Mouse (Mus musculus) CH12.LX (cell line): ENCODE data around the gene Ttll11. TPM values are rescaled to one million over a fixed set of nuclear protein-coding genes. Genes with fewer than 3 reads are reported as not detected.

ENCODE experiments used
- DNase-seq: peaks from one replicate; pipeline ENCODE4 v3.0.0-alpha.2; 2013; ENCODE audit errors: extremely low read depth
- H3K27ac ChIP-seq: 2 replicates; pipeline ENCODE4 v1.5.1; 2012; ENCODE audit warnings: low read depth, mild to moderate bottlenecking, control low read depth, moderate library complexity; ENCODE audit not compliant: insufficient read depth
- H3K27me3 ChIP-seq: replicated peaks from 2 replicates; pipeline ENCODE3; 2012; ENCODE audit warnings: inconsistent platforms
- H3K36me3 ChIP-seq, 2 experiments: replicated peaks in 1 of 2; 2 replicates each; pipeline versions ENCODE3 to v1.6.1; 2012; ENCODE audit warnings: inconsistent platforms in 1 of 2, low read length in 1 of 2, mild to moderate bottlenecking in 1 of 2, mixed read lengths in 1 of 2, moderate library complexity in 1 of 2; ENCODE audit not compliant: control insufficient read depth in 1 of 2, insufficient read depth in 1 of 2
- H3K4me1 ChIP-seq, 2 experiments: 2 replicates each; pipeline ENCODE4 v1.6.1; 2012; ENCODE audit warnings: inconsistent platforms in 1 of 2, moderate library complexity in 1 of 2; ENCODE audit not compliant: insufficient read depth in 2 of 2, control insufficient read depth in 1 of 2
- H3K4me2 ChIP-seq: 2 replicates; pipeline ENCODE4 v1.6.1; 2012; ENCODE audit warnings: low read depth, mild to moderate bottlenecking, control low read depth; ENCODE audit not compliant: poor library complexity, insufficient read depth, severe bottlenecking
- H3K4me3 ChIP-seq, 3 experiments: fragments of 150-350 bp in 1 of 3; sonication (generic) in 1 of 3; replicated peaks in 1 of 3; 2 replicates each; pipeline versions ENCODE3 to v1.5.1; 2011 to 2012; ENCODE audit warnings: low read depth in 2 of 3, low read length in 2 of 3, mild to moderate bottlenecking in 2 of 3, moderate library complexity in 2 of 3, control low read depth in 1 of 3, improper control_type of control experiment in 1 of 3, inconsistent platforms in 1 of 3, mixed read lengths in 1 of 3; ENCODE audit not compliant: poor library complexity in 1 of 3
- H3K79me2 ChIP-seq: replicated peaks from 2 replicates; pipeline ENCODE4 v1.6.1; 2012; ENCODE audit warnings: mild to moderate bottlenecking, moderate library complexity; ENCODE audit not compliant: control insufficient read depth, poor library complexity, insufficient read depth, severe bottlenecking; ENCODE audit errors: extremely low read depth
- H3K9ac ChIP-seq: 2 replicates; pipeline ENCODE4 v1.6.1; 2012; ENCODE audit warnings: low read depth, mild to moderate bottlenecking, control low read depth, moderate library complexity; ENCODE audit not compliant: insufficient read depth
- H3K9me3 ChIP-seq: replicated peaks from 2 replicates; pipeline ENCODE3; 2012; ENCODE audit warnings: low read length, inconsistent platforms, mixed read lengths
- CHD2 ChIP-seq: IDR thresholded peaks from 2 replicates; pipeline ENCODE4 v1.6.1; 2011; ENCODE audit warnings: low read length, improper control_type of control experiment
- JUND ChIP-seq: conservative IDR thresholded peaks from 2 replicates; pipeline ENCODE4 v1.6.1; 2011; ENCODE audit warnings: low read depth, low read length, improper control_type of control experiment
- RAD21 ChIP-seq: IDR thresholded peaks from 2 replicates; pipeline ENCODE4 v1.6.1; 2011; ENCODE audit warnings: low read depth, mild to moderate bottlenecking, low read length, improper control_type of control experiment, moderate library complexity
- TCF12 ChIP-seq: IDR thresholded peaks from 2 replicates; pipeline ENCODE4 v1.6.1; 2014; ENCODE audit warnings: low read depth, mild to moderate bottlenecking, inconsistent platforms, low read length, improper control_type of control experiment
- dilution Hi-C: fragments of 300-500 bp; cut with MboI; formaldehyde crosslinking; loops from 2 replicates; pipeline ENCODE4 v1.14.3; 2020; ENCODE audit warnings: low sequenced_read_pairs; ENCODE audit not compliant: extremely low pct_unique_long_range_greater_than_20kb, extremely low pct_ligation_motif_present
- in situ Hi-C: fragments of 300-500 bp; cut with MboI; formaldehyde crosslinking; loops from 3 replicates; pipeline ENCODE4 v1.14.3; 2019; ENCODE audit warnings: low sequenced_read_pairs, low pct_ligation_motif_present, low pct_unique_long_range_greater_than_20kb, mixed read lengths
- polyA plus RNA-seq: library from polyadenylated mRNA; unstranded; fragments of >175 nt; gene quantifications from 2 replicates; pipeline ENCODE4 v1.2.1, GENCODE M21; 2012; ENCODE audit warnings: low read depth; ENCODE audit not compliant: insufficient read length
- total RNA-seq, 2 experiments: library from RNA; depleted of rRNA; stranded (reverse); fragments of 300-350 nt in 1 of 2; fragments of >200 nt in 1 of 2; gene quantifications; 2 replicates each; pipeline ENCODE4 v1.2.3; 2012 to 2014

Ttll11 gene
- total and polyA plus RNA-seq, 3 experiments, result 0.04 to 0.31 (median 0.11) TPM

GRCm38 (mm10) chr2:35702001-35702400, 277.7 kb downstream of the Ttll11 start:
- Histone ChIP-seq H3K9me3 (peaks cover 6% of the 10 kb centered on the region), H3K27me3 (no peaks in the 10 kb centered on the region), H3K4me3 (no peak overlapping the region), H3K27ac (no peak overlapping the region), H3K4me1 (no peaks in the 10 kb centered on the region), H3K79me2 (peaks cover 2% of the 10 kb centered on the region; the same call in 1 of the 2 replicates), H3K36me3 (peaks cover 0 to 13% of the 10 kb centered on the region in 2 experiments), H3K9ac (no peak overlapping the region), H3K4me2 (no peak overlapping the region)
- in situ Hi-C loops, result no loop called here
- TF ChIP-seq CHD2 (no peak), JUND (no peak), RAD21 (no peak), TCF12 (no peak)
- DNase-seq, result no peak
- dilution Hi-C loops, result no loop called here

Other genes with a start within 250 kb of the Ttll11 start
- 119 and 121 TPM in 2 replicates for gene Ndufa8, start 69.5 kb upstream of the Ttll11 start, total RNA-seq (2012; rRNA removed)
- gene Ndufa8, start 69.5 kb upstream of the Ttll11 start, total RNA-seq (2014; rRNA removed), result 111 and 124 TPM in 2 replicates
- gene Ndufa8, start 69.5 kb upstream of the Ttll11 start, polyA plus RNA-seq, result 179 and 203 TPM in 2 replicates
- 0.21 TPM in 1 of 2 replicates, not detected in the other for gene Morn5, start 69.5 kb upstream of the Ttll11 start, total RNA-seq (2012; rRNA removed)
- gene Morn5, start 69.5 kb upstream of the Ttll11 start, total RNA-seq (2014; rRNA removed), result 0.38 TPM in 1 of 2 replicates, not detected in the other
- gene Morn5, start 69.5 kb upstream of the Ttll11 start, polyA plus RNA-seq, result not detected in 2 replicates
- gene Lhx6, start 125.5 kb upstream of the Ttll11 start, total RNA-seq (2012; rRNA removed), result 0.13 and 0.42 TPM in 2 replicates
- gene Lhx6, start 125.5 kb upstream of the Ttll11 start, total RNA-seq (2014; rRNA removed), result 0.18 and 0.31 TPM in 2 replicates
- gene Lhx6, start 125.5 kb upstream of the Ttll11 start, polyA plus RNA-seq, result 0.11 and 0.30 TPM in 2 replicates
- gene Mrrf, start 156.5 kb upstream of the Ttll11 start, total RNA-seq (2012; rRNA removed), result 18.5 and 20.9 TPM in 2 replicates
- gene Mrrf, start 156.5 kb upstream of the Ttll11 start, total RNA-seq (2014; rRNA removed), result 17.2 and 23.1 TPM in 2 replicates
- gene Mrrf, start 156.5 kb upstream of the Ttll11 start, polyA plus RNA-seq, result 22.2 and 33.1 TPM in 2 replicates
- gene Rbm18, start 156.9 kb upstream of the Ttll11 start, total RNA-seq (2012; rRNA removed), result 12.4 and 13.3 TPM in 2 replicates
- 25.6 and 26.3 TPM in 2 replicates for gene Rbm18, start 156.9 kb upstream of the Ttll11 start, total RNA-seq (2014; rRNA removed)
- gene Rbm18, start 156.9 kb upstream of the Ttll11 start, polyA plus RNA-seq, result 14.9 and 17.0 TPM in 2 replicates